Mouse (Mus musculus) bone marrow macrophage, adult 2 months (primary cell): ENCODE results near the gene Dsn1. TPM values are rescaled to one million over a fixed set of nuclear protein-coding genes. Genes with fewer than 3 reads are reported as not detected.

Source experiments
- H3K27ac ChIP-seq: 2 replicates; pipeline ENCODE4 v1.5.1; 2012; ENCODE audit warnings: low read depth, low read length; ENCODE audit not compliant: insufficient read depth
- H3K4me1 ChIP-seq: 2 replicates; pipeline ENCODE4 v1.6.1; 2012; ENCODE audit warnings: low read length; ENCODE audit not compliant: control insufficient read depth, insufficient read depth
- H3K4me3 ChIP-seq: 2 replicates; pipeline ENCODE4 v1.5.1; 2012; ENCODE audit warnings: mild to moderate bottlenecking, low read length, moderate library complexity; ENCODE audit not compliant: insufficient read depth
- CTCF ChIP-seq: IDR thresholded peaks from 2 replicates; pipeline ENCODE4 v1.5.1; 2012; ENCODE audit warnings: low read depth, mild to moderate bottlenecking, low read length, moderate library complexity
- POLR2A ChIP-seq: IDR thresholded peaks from 2 replicates; pipeline ENCODE4 v1.6.1; 2012; ENCODE audit warnings: mild to moderate bottlenecking, low read depth, low read length, borderline replicate concordance
- polyA plus RNA-seq: library from polyadenylated mRNA; stranded (reverse); fragments of >200 nt; gene quantifications from 2 replicates; pipeline ENCODE4 v1.2.4, GENCODE M21; 2012; ENCODE audit not compliant: missing spikeins, insufficient read depth, insufficient read length

Dsn1 gene
- polyA plus RNA-seq, 1 experiment: 13.0 TPM

DNA sequence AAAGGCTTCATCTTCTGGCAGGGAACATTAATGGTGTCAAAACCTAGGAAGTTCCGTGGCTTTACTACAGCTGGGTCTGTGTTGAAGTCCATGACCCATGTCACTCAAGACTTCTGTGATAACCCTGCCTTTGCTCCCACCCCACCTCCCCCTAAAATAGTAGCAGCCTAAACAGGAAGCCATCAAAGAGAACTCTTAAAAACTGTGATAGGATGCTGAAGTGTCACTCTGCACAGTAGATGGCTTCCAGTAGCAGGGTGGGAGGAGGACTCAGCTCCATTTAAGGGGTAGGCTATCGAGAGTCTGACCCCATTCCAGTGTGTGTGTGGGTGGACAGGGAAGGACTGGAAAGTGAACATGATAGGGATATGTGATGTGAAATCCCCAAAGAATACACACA is 32.0 kb downstream of the Dsn1 start:
- Histone ChIP-seq H3K27ac (no peak overlapping the region), H3K4me1 (peaks cover 18% of the 10 kb centered on the region), H3K4me3 (no peak overlapping the region)
- TF ChIP-seq CTCF: no peak
- no peak for TF ChIP-seq POLR2A

DNA sequence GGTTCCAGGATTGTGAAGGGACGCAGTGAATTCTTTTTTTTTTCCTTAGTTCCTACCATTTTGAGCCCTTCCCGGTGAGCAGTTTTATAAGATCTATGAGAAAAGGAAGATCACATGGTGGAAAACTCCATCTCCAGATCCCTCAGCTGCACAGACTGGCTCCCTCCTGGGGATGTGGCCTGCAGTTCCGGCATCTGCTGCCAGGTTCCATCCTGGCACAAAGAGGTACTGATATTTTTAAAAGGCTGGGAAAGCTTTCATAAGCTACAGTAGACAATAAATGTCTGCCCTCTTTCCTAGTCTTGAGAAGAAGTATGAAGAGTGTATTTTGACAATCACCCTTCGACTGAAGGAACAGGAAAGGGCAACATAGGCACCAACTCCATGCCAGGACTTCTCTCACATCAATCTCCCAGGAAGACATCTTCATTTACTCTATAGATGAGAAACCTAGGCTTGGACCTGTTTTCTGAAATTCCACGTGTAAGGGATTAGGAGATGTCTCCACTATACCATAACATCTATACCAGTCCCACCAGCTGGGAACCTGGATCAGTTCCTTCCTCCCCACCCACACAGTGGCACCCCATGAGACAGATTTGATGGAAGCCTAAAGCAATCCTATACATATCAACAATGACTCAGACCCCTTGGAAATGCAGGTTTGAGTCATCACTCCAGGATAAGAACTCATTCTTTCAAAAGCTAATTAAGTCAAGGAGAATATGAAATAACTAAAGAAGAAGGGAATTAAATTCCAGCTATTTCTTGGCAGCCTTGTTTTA is 33.4 kb downstream of the Dsn1 start:
- TF ChIP-seq CTCF (no peak), POLR2A (no peak)
- H3K27ac ChIP-seq: no peak overlapping the region
- no peak overlapping the region for H3K4me3 ChIP-seq
- peaks cover 18% of the 10 kb centered on the region for H3K4me1 ChIP-seq

DNA sequence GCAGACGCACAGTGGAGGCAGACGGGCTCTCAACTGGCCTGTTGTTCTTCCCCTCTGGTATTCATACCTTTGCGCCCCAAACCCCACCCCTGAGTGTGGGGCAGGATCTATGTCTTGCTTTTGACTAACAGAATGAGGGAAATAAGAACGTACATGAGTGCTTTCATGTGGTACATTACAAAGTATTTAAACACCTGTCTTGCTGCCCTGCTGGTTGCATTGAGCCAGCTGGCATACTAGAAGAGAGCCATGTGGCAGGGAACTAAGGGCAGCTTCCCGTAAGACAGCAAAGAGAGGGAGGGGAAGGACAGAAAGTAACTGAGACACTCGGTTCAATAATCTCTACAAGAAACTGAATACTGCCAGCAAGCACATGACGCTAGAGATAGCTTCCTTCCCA is 36.7 kb downstream of the Dsn1 start:
- Histone ChIP-seq H3K27ac (no peak overlapping the region), H3K4me3 (no peak overlapping the region), H3K4me1 (peaks cover 13% of the 10 kb centered on the region)
- TF ChIP-seq POLR2A: no peak
- TF ChIP-seq CTCF: no peak

DNA sequence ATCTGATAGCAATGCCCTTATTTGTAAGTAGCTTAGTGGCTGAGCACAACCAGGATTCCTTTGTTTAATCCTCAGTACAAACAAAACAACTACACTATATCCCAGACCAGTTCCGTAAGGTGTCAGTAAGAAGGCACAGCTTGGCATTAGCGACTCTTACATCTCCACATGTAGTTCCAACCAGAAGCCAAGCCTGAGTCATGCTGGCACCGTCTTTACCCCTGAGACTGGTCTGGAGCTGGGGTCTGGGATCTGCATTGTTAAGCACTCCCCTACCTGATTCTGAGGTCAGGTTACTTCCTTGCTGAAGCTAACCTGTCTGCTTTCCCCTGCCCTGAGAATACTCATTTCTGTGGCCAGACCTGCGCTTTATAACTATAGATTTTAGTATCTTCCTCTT is 38.5 kb downstream of the Dsn1 start:
- Histone ChIP-seq H3K4me1 (peaks cover 4% of the 10 kb centered on the region; the same call in 1 of the 2 replicates), H3K27ac (no peak overlapping the region), H3K4me3 (no peak overlapping the region)
- TF ChIP-seq POLR2A (no peak), CTCF (no peak)

DNA sequence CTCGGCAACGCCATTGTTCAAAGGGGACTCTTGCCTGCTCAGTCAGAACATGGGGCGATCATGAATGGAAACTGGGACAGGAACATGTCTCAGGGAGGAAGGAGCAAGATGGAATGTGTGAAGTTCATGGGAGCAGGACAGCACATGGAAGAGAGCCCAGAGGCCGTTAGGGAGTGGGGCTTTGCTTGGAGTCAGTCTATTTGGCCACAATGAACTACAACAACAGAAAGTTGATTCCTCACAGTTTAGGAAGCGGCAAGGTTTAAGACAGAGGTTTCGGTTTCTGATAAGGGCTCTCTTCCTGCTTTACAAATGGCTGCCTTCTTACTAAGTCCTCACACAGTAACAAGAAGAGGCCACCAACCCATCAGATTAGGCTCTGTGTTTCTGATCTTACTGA is 39.6 kb downstream of the Dsn1 start:
- H3K4me1 ChIP-seq: peaks cover 6% of the 10 kb centered on the region
- no peak for TF ChIP-seq POLR2A
- no peak for TF ChIP-seq CTCF
- H3K27ac ChIP-seq: no peak overlapping the region
- no peak overlapping the region for H3K4me3 ChIP-seq

DNA sequence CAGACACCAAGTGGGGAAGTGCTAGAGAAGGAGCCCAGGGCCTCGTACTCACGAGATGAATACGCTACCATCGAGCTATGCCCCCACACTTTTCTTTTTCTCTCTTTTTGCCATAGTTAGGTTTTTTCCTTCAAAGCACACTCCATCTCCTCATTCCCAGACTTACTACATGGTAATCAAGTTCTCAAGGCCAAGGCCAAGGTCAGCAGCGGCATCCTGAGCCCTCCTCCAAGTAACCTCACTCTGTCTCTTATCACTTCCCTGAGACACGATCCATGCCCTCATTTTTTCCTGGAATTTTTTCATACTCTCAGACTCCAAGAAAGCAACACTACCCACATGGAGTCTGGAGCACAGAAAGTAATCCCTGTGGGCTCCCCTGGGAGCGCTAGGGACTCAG is 43.1 kb downstream of the Dsn1 start:
- Histone ChIP-seq H3K4me3 (no peak overlapping the region), H3K27ac (no peak overlapping the region), H3K4me1 (peaks cover 12% of the 10 kb centered on the region)
- no peak for TF ChIP-seq CTCF
- TF ChIP-seq POLR2A: no peak

DNA sequence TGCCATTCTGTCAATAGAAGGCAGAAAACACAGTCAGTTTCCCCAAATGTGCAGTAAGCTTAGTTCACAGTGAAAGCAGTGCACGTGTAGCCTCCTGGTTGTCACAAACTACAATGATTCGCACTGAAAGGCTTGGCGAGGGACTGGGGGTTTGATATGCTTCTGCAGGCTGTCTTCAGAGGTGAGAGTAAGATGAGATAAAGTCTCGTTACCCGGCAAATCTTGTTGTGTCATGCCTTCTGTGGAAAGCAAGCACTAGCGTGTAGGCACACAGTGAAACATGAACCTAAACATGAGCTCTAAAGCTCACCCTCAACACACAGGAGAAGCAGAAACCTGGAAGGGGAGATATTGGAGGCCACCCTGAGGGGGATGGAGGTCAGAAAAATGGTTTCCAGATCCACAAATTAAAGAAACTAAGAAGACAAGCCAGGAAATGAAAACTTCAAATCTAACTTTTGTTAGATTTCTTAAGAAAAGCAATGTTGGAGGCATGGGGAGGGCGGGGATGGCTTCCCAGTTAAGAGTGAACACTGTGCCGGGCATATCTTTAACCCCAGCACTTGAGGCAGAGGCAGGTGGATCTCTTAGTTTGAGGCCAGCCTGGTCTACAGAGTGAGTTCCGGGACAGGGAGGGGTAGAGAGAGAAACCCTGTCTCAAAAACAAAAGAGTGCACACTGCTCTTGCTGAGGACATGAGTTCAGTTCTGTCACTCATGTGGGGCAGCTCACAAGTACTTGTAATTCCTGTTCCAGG is 48.3 kb downstream of the Dsn1 start:
- H3K27ac ChIP-seq: no peak overlapping the region
- no peak overlapping the region for H3K4me3 ChIP-seq
- H3K4me1 ChIP-seq: peaks cover 12% of the 10 kb centered on the region
- no peak for TF ChIP-seq CTCF
- TF ChIP-seq POLR2A: no peak

DNA sequence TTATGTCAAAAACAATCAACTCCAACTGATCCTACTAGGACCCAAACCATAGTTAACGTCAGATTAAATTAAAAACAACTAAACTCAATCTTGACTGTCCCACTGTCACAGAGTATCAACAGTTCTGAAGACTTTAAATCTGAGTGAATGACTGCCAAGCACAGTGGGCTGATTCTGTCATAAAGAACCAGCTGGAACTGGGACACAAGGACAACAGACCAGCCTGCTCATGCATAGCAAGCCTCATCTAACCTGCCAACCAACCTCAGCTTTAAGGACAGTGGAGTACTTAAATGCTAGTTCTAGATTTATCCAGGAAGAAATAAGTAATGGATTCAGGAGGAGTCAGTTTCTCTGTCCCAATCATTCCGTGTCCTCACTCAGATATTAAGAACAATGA is 49.9 kb downstream of the Dsn1 start:
- Histone ChIP-seq H3K4me3 (no peak overlapping the region), H3K27ac (no peak overlapping the region), H3K4me1 (peaks cover 6% of the 10 kb centered on the region)
- no peak for TF ChIP-seq POLR2A
- TF ChIP-seq CTCF: no peak

DNA sequence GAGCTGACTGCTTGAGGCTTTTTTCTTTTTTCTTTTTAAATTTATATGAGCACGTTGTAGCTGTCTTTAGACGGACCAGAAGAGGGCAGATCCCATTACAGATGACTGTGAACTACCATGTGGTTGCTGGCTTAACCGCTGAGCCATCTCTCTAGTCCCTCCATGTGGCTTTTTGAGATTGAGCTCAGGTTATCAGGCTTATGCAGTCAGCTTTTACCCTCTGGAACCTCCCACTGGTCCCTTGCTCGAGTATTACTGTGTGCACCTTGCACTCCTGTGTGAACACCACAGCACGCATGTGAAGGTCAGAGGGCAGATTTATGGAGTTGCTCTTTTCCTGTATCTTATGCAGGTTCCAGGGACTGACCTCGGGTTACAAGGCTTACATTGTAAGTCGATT is 50.6 kb downstream of the Dsn1 start:
- no peak for TF ChIP-seq POLR2A
- TF ChIP-seq CTCF: no peak
- Histone ChIP-seq H3K27ac (no peak overlapping the region), H3K4me3 (no peak overlapping the region), H3K4me1 (peaks cover 5% of the 10 kb centered on the region)

DNA sequence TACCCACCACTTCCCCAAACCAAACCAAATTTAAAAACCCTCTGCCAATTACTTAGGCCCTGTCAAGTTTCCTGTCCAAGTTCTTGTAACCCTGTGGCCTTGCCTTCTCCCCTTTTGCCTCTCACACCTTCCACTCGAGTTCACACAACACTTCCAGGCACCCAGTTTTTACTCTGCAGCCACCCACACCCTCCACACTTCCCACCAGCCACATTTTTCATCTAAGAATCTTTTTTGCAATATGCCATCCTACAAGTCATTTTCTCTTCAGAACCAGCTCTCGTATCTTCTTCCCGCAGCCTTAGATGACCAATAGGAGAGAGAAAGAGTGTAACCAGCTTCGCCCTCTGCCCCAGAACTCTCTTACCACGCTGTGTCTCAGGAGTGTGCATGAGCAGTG is 52.5 kb downstream of the Dsn1 start:
- H3K4me3 ChIP-seq: no peak overlapping the region
- H3K27ac ChIP-seq: no peak overlapping the region
- TF ChIP-seq CTCF: no peak
- TF ChIP-seq POLR2A: no peak
- peaks cover 1% of the 10 kb centered on the region; the same call in 1 of the 2 replicates for H3K4me1 ChIP-seq
